Mouse (Mus musculus) limb, embryonic 13.5 days (tissue): ENCODE measurements around the gene Kcnmb4. TPM values are rescaled to one million over a fixed set of nuclear protein-coding genes. Genes with fewer than 3 reads are reported as not detected.
A peak's percentile ranks its signal among the peaks of the same experiment; 100 is the strongest.

Source experiments
- ATAC-seq: fragments of 200-750 bp; cut with Nextera tagmentation; 2 replicates; pipeline ENCODE4 v1.8.0; 2017; ENCODE audit warnings: low read depth, moderate number of reproducible peaks, moderate TSS enrichment; ENCODE audit not compliant: low FRiP score
- H3K27ac ChIP-seq: fragments of 300-500 bp; sonication (generic); 2 replicates; pipeline ENCODE4 v1.5.1; 2015; ENCODE audit warnings: inconsistent platforms, mild to moderate bottlenecking, moderate library complexity
- H3K27me3 ChIP-seq: fragments of 300-500 bp; sonication (generic); 2 replicates; pipeline ENCODE4 v1.6.1; 2015; ENCODE audit warnings: mild to moderate bottlenecking, inconsistent platforms
- H3K36me3 ChIP-seq: fragments of 300-500 bp; sonication (generic); 2 replicates; pipeline ENCODE4 v1.6.1; 2015; ENCODE audit warnings: inconsistent platforms, mild to moderate bottlenecking, moderate library complexity
- H3K4me1 ChIP-seq: fragments of 300-500 bp; sonication (generic); 2 replicates; pipeline ENCODE4 v1.6.1; 2015; ENCODE audit warnings: inconsistent platforms
- H3K4me2 ChIP-seq: fragments of 300-500 bp; sonication (generic); replicated peaks from 2 replicates; pipeline ENCODE4 v1.6.1; 2015; ENCODE audit warnings: inconsistent platforms, mild to moderate bottlenecking, moderate library complexity
- H3K4me3 ChIP-seq: fragments of 300-500 bp; sonication (generic); 2 replicates; pipeline ENCODE4 v1.5.1; 2015; ENCODE audit warnings: moderate library complexity, mild to moderate bottlenecking, inconsistent platforms
- H3K9ac ChIP-seq: fragments of 300-500 bp; sonication (generic); 2 replicates; pipeline ENCODE4 v1.6.1; 2015; ENCODE audit warnings: mild to moderate bottlenecking, inconsistent platforms
- H3K9me3 ChIP-seq: fragments of 300-500 bp; sonication (generic); 2 replicates; pipeline ENCODE4 v1.6.1; 2016; ENCODE audit warnings: inconsistent platforms
- WGBS: fragments of 180-500 bp; shearing (Covaris S2); methylation state at CpG from one replicate; pipeline ENCODE4 v1.1.7; 2015; 5-methylcytosine and 5-hydroxymethylcytosine counted together
- polyA plus RNA-seq: library from polyadenylated mRNA; unstranded; fragments of >200 nt; fragmentation: Nextera tagmentation; extraction: Ambion mirVana; gene quantifications from 2 replicates; pipeline ENCODE4 v1.2.1, GENCODE M21; 2015

Gene Kcnmb4
- polyA plus RNA-seq, 1 experiment from 2014 or later = 23.5 TPM

DNA sequence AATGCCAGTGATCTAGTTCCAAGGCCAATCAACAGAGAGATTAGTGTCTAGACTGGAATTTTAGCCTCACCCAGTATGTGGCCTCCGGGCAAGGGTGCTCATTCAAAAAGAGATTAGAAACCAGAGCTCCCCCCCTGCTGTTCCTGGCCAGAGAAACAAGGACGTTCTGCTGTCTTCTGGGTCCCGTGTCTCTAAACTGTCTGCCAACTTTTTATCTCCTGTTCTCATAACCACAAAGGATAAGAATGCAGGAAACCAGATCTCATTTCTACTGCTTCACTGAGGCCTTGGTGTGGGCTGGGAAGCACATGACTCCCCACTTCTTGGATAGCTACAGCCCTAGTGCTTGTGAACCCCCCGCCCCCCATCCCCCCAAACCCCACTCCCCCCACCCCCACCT lies 79.1 kb downstream of the Kcnmb4 start:
- no peaks in the 10 kb centered on the region for H3K27me3 ChIP-seq
- no peaks in the 10 kb centered on the region for H3K9me3 ChIP-seq
- no peaks in the 10 kb centered on the region for H3K36me3 ChIP-seq
- peaks cover 30% of the 10 kb centered on the region for H3K4me1 ChIP-seq
- no peak overlapping the region for H3K4me2 ChIP-seq
- 37% methylated on average over 4 of the region's 4 CpGs for WGBS
- no peak overlapping the region for H3K4me3 ChIP-seq
- ATAC-seq = no peak
- H3K9ac ChIP-seq = no peak overlapping the region
- H3K27ac ChIP-seq = no peak overlapping the region

- Histone ChIP-seq H3K4me1 (peaks cover 30% of the 10 kb centered on the region), H3K27me3 (no peaks in the 10 kb centered on the region), H3K9ac (no peak overlapping the region), H3K36me3 (no peaks in the 10 kb centered on the region), H3K9me3 (no peaks in the 10 kb centered on the region), H3K4me3 (no peak overlapping the region), H3K27ac (no peak overlapping the region; the same call in 1 of the 2 replicates), H3K4me2 (0 out of 2 replicates have a peak overlapping the region, but pooled peaks have one; percentile 7)
- 59% methylated on average over 9 of the region's 9 CpGs for WGBS
- no peak for ATAC-seq
Measured at GRCm38 (mm10) chr10:116393790-116394475, 79.7 kb downstream of the Kcnmb4 start.

- Histone ChIP-seq H3K36me3 (no peaks in the 10 kb centered on the region), H3K4me1 (peaks cover 27% of the 10 kb centered on the region), H3K27ac (no peak overlapping the region), H3K9me3 (no peaks in the 10 kb centered on the region), H3K4me2 (no peak overlapping the region), H3K4me3 (no peak overlapping the region), H3K27me3 (no peaks in the 10 kb centered on the region), H3K9ac (no peak overlapping the region)
- WGBS = 73% methylated on average over 6 of the region's 6 CpGs
- no peak for ATAC-seq
Measured at GRCm38 (mm10) chr10:116388840-116389239, 84.8 kb downstream of the Kcnmb4 start.

DNA sequence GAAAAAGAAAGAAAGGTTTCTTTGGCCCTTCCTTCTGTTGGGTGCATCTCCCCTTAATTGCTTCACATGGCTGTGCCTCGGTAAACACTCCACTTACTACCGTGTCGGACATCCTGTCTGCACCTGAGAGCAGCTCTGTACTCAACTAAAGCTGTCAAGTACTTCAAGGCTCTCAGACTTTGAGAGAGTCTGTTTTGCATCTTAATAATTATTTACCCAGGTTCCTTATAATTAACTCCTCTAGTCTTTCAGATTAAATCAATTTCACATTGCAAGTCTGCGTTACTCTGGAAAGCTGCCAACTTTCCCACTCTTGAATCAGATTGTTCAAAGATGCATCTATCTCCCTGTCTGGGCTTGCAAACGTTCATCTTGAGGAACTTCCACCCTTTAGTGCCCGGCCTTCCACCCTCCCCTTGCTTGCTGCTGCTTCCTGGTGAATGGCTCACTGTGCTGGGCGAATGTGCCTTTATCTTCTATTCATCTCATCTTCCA lies 87.2 kb downstream of the Kcnmb4 start:
- peak; percentile 44; the same call in 1 of the 2 replicates for ATAC-seq
- Histone ChIP-seq H3K4me3 (no peak overlapping the region), H3K9ac (no peak overlapping the region), H3K27ac (no peak overlapping the region), H3K36me3 (no peaks in the 10 kb centered on the region), H3K9me3 (no peaks in the 10 kb centered on the region), H3K4me1 (peaks cover 15% of the 10 kb centered on the region), H3K4me2 (no peak overlapping the region), H3K27me3 (no peaks in the 10 kb centered on the region)
- 28% methylated on average over 7 of the region's 7 CpGs for WGBS

DNA sequence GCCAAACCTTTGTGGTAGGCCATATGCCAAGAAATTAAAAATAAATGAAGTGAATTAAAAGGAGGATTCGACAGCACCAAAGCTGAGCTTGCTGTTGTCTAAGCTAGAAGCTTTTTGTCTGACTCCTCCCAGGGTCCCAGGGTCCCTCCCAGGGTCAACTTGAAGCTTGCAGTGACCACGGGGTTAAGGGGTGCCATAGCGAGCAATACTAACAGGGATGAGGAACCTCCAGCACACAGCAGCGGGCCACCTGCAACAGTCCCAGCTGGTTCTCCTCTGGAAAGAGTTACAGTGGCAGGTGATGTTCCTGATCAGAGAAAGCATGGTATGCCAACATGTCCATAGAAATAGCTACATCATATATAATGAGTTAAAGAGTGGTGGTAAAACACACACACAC lies 89.3 kb downstream of the Kcnmb4 start:
- no peak for ATAC-seq
- Histone ChIP-seq H3K27ac (no peak overlapping the region), H3K4me3 (no peak overlapping the region), H3K36me3 (no peaks in the 10 kb centered on the region), H3K4me2 (no peak overlapping the region), H3K9me3 (no peaks in the 10 kb centered on the region), H3K9ac (no peak overlapping the region), H3K4me1 (peaks cover 15% of the 10 kb centered on the region), H3K27me3 (no peaks in the 10 kb centered on the region)
- WGBS = 80% methylated on average over 4 of the region's 4 CpGs

GRCm38 (mm10) chr10:116382826-116383685 lies 90.6 kb downstream of the Kcnmb4 start:
- H3K9me3 ChIP-seq = no peaks in the 10 kb centered on the region
- H3K4me1 ChIP-seq = peaks cover 15% of the 10 kb centered on the region
- H3K4me2 ChIP-seq = no peak overlapping the region
- no peak overlapping the region for H3K9ac ChIP-seq
- 71% methylated on average over 13 of the region's 13 CpGs for WGBS
- no peak overlapping the region for H3K27ac ChIP-seq
- no peak overlapping the region for H3K4me3 ChIP-seq
- no peaks in the 10 kb centered on the region for H3K36me3 ChIP-seq
- H3K27me3 ChIP-seq = no peaks in the 10 kb centered on the region
- ATAC-seq = no peak

DNA sequence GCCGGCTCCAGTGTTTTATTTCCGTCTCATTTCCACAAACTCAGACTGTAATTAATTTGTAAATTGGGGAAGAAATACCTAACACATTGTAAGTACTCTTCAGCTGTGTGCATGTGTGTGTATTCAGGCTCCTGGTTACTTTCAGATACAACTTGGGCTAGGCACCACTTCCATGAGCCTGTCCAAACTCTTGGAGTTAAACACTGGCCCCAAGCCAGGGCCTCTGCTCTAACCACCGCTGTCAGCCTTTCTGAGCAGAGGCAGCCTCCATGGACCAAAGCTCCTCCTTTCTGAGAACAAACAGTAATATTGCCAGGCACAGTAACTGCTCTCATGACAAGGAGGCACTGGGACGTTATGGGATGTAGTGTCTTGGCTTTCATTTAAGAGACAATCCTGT lies 96.8 kb downstream of the Kcnmb4 start:
- Histone ChIP-seq H3K4me2 (no peak overlapping the region), H3K36me3 (no peaks in the 10 kb centered on the region), H3K9me3 (no peaks in the 10 kb centered on the region), H3K4me1 (no peaks in the 10 kb centered on the region), H3K4me3 (no peak overlapping the region), H3K9ac (no peak overlapping the region), H3K27me3 (no peaks in the 10 kb centered on the region), H3K27ac (no peak overlapping the region)
- no peak for ATAC-seq
- 53% methylated on average over 4 of the region's 4 CpGs for WGBS

DNA sequence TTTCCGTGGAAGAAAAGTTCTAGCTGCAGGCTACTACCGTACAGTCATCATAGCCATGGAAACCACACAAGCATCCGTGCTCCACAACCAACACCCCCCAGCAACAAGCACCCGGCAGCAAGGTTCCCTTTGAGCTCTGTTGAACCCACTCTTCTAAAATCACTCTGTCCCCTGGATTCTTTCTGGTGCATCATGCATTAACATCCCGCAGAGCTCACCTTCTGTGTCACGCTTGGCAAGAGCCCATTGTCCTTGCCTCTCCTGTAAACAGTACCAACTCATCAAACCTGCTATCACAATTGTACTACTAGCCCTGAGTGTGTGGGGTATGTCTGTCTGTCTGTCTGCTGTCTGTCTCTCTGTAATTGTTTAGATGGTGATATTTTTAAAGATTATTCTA lies 99.6 kb downstream of the Kcnmb4 start:
- no peak for ATAC-seq
- peaks cover 15% of the 10 kb centered on the region for H3K4me1 ChIP-seq
- H3K27ac ChIP-seq = no peak overlapping the region
- H3K4me2 ChIP-seq = no peak overlapping the region
- 93% methylated on average over 6 of the region's 6 CpGs for WGBS
- H3K36me3 ChIP-seq = no peaks in the 10 kb centered on the region
- H3K27me3 ChIP-seq = no peaks in the 10 kb centered on the region
- no peaks in the 10 kb centered on the region for H3K9me3 ChIP-seq
- H3K9ac ChIP-seq = no peak overlapping the region
- no peak overlapping the region for H3K4me3 ChIP-seq

DNA sequence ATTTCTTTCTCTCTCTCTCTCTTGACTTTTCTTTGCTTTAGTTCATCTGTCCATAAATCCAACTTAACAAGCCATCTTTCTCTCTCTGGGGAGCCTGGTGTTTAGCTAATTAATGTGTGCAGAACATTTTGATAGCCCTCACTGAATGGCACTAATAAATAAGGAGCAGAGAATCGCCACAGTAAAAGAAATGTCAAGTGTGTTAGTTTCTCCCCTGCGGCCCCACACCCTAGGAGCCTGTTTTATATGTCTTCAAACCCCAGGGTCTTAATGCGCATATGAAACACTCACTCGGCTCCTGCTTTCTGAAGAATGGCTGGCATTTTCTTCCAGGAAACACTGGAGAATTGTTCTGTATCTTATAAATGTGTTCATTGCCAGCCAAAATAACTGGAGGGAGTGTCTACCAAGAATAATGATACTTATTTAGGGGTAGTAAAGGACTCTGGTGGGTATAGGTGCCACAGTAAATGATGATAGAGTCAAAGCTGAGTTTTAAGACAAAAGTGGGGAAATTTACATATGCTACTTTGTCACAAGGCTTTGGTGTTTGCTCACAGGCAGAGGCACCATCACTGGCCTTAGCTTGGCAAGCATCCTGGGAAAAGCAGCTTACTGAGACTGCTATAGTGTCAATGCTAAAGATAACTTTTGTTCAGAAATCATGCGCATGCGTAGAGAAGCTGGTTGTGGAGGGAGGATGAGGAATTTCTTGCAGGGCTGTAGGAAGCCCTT lies 102.5 kb downstream of the Kcnmb4 start:
- H3K4me3 ChIP-seq = no peak overlapping the region
- no peak overlapping the region for H3K9ac ChIP-seq
- no peaks in the 10 kb centered on the region for H3K27me3 ChIP-seq
- no peaks in the 10 kb centered on the region for H3K9me3 ChIP-seq
- H3K36me3 ChIP-seq = no peaks in the 10 kb centered on the region
- ATAC-seq = peak; percentile 73
- H3K4me2 ChIP-seq = no peak overlapping the region
- H3K27ac ChIP-seq = peak overlapping the region; percentile 69; the same call in 1 of the 2 replicates
- 29% methylated on average over 6 of the region's 6 CpGs for WGBS
- H3K4me1 ChIP-seq = peaks cover 15% of the 10 kb centered on the region

Other genes starting within 250 kb of the Kcnmb4 start
- gene Ptprb, start 198.4 kb downstream of the Kcnmb4 start, polyA plus RNA-seq = 2.3 and 2.6 TPM in 2 replicates
- 128 and 129 TPM in 2 replicates for gene Cnot2, start 107.6 kb upstream of the Kcnmb4 start, polyA plus RNA-seq